Mouse (Mus musculus): ENCODE measurements around the gene Abcc12.

GRCm38 (mm10) chr8:86449870-86450515 is 130.5 kb downstream of the Abcc12 start:
- TF ChIP-seq CTCF (IDR thresholded peaks at IDR 0.05; ENCODE audit: low read depth): no peak
- TF ChIP-seq EP300 (IDR thresholded peaks at IDR 0.05; ENCODE audit: low read depth): no peak

Measured in liver, embryonic 14.5 days (tissue).